Mouse (Mus musculus) frontal cortex, postnatal 10 days (tissue): ENCODE measurements around the gene Eef1g.
"Not testable (repeated sequence)": the region's sequence is repeated elsewhere in the genome, so short reads cannot be mapped to it uniquely, and the experiment has no call there.

Source experiments
- DNase-seq, 2 experiments: peaks; one replicate each; pipeline ENCODE4 v3.0.0; 2022; ENCODE audit warnings: low spot score in 2 of 2, mixed read lengths in 1 of 2

Eef1g gene

DNA sequence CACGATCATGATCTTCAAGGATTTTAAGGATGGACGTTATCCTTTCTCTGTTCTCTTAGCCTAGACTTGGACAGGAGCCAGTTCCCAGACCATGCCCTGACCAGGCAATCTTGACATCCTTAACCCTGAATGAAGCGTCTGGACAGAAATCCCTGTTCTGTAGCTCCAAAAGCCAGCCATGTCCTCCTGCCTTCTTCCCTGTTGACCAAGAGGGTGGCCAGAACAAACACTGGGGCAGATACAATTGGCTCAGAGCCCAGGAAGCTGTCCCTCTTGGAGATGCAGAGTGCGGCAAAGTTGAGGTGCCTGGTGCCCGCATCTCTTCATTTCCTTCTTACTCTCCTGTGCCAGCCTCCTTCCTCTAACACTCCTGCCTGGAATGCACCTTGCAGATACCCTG is 19.1 kb downstream of the Eef1g start:
- no peak for DNase-seq

DNA sequence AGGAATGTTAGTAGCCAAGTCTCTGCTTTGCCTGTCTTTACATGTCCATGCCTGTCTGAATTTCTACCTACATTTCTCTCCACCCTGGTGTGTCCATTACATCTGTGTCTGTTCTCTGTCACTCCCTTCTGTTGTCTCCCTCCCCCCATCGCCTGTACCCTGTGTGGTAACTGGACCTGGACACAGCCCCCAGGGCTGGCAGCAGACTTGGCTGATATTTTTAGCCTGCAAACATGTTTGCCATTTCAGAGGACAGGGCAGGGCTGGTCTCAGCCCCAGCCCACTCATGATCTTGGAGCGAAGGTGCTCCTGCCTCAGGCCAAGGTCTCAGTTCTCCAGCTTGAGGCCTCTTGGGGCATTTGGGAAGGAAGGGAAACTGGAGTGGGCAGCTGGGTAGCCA is 21.0 kb downstream of the Eef1g start:
- no peak for DNase-seq

DNA sequence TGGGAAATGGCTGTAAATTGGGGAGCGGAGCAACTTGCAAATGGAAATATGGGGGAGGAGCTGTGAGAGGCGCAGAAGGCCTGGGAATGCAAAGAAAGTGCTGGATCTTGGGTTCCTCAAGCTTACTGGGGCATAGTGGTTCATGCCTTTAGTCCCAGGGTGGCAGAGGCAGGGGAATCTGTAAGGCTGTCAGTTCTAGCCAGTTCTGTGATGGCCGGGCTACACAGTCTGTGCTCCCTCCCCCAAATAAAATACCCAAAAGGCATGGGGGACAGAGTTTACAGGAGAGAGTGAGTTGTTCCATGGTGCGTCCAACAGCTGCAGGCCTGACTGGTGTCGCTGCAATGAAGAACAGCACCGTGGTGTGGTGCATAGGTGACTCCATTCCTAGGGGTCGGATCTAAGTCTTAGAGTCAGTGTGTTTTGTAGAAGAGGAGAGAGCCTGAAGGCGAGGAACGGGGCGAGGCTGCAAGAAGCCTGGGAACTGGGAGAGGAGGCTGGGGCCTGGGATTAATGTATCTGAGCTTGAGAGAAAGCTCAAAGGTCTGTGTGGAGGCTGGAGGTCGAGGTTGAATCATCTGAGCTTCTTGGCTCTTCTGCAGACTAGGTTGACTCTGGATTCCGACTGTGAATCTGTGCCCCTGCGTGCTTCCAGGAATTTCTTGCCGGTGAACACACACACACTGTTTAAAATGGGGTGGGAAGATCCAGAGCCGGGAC is 21.7 kb downstream of the Eef1g start:
- DNase-seq = no peak

DNA sequence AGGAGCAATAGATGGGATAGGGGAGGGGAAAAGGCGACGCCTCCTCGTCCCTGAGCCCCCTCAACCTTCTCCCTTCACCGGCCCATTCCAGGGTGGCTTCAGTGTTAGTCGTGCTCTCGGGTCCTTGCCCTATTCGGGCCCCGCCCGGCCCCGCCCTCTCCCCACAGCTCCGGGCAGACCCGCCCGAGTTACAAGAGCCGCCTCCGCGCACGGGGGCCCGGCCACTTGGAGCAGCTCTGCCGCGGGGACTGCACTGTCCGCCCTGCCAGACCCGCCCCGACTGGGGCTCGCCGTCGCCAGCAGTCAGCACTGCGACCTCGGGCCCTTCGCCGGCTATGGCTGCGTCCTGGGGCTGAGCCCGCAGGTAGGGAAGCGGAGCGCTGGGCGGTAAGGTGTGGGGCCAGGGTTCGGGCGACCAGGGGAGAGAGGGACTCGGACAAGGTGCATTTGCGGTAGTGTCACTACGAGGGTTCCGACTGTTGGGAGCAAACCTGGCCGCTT is 22.3 kb downstream of the Eef1g start, which contains the start of gene Ahnak:
Ahnak (plus strand) TSS at position 219 of the 501 bp plus-strand sequence.
- no peak for DNase-seq

DNA sequence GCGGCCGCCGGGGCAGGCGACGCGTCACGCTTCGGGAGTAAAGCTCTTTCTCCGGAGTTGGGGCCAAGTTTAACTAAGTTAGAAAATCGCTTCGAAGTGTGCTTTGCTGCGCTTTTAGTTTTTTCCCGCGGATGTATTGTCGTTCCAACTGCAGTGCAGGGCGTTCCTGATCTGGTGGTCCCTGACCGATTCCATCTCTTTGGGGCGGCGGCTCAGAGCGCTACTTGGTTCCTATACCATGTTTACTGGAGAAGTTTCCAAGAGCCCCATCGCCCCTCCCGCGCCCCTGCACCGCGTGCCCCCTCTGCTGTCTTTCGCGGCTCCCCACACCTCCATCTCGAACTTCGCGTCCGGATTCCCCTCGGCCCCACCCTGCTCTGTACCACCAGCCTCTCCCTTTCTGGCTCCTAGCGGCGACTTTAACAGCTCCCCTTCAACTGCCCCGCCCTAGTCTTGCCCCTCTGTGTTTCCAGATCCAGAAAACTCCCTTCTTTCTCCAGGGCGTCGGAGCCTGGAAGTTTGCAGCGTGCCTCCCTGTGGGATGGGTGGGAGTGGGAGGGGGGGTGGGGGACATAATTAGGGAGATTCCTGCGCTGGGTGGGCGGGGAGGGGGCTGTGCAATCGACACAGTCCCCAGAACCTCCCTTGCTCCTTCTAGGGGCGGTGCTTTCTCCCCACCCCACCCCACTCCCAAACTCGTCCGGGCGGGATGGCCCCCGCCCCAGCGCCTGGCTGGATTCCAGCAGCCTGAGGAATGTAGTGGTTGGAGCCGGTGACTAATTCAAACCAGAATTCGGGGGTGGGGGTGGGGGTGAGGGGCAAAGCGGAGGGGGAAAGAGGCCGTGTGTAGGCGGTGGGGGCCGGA is 23.0 kb downstream of the Eef1g start:
- peak in 1 of 2 experiments; percentile 35 for DNase-seq

DNA sequence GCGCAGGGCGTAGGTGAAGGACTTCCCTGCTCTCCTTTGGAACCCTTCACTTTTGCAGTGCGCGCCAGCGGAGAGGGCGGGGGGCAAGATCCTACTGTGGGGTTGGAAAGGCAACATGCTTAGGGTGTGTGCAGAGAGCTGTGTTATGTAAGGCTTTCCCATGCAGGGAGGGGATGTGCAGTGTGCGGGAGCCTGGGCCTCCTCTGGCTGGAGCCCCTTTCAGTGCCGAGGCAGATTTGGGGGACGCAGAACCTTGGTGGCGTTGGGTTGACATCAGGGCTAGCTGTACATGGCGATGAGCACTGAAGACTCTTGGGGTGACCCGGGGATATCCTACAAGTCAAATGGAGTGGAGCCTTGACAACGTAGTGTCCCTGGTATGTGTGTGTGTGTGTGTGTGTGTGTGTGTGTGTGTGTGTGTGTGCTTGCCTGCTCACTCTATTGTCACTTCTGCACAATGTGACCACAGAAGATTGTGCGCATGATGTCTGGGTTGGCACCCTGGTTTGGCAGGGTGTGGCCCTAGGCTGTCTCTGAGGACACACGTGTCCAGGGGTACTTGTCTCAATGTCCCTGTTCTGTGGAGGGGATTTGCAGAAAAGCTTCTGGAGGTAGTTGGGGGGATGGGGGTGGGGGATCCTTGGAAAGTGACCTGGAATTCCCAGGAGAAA is 23.7 kb downstream of the Eef1g start:
- DNase-seq = no peak

DNA sequence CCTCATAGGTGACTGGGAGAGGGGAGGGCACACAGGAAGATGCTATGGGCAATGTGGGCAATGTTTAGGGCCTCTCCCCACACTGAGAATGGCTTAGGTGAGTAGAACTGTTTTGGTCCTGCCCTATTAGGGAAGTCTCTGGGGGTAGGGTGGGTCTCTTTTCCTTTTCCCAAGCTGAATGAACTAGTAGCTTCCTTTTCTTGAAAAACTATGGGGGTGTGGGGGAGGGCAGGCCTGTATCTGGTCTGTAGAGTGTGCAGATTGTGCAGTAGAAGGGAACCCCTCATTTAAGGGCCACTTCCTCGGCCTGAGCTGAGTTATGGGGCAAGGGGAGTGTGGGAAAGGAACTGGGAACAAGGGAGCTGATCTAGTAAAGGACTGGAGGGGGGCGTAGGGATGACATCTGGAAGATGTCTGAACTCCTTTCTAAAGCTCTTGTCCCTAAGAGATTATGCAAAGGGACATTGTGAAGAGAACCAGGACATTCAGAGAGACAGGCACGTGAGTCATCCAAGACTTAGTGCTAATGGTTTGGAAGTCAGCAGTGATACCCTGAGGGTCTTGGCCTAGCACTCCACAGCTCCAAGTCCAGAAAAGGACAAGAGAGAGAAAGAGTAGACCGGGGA is 24.5 kb downstream of the Eef1g start:
- DNase-seq = no peak

DNA sequence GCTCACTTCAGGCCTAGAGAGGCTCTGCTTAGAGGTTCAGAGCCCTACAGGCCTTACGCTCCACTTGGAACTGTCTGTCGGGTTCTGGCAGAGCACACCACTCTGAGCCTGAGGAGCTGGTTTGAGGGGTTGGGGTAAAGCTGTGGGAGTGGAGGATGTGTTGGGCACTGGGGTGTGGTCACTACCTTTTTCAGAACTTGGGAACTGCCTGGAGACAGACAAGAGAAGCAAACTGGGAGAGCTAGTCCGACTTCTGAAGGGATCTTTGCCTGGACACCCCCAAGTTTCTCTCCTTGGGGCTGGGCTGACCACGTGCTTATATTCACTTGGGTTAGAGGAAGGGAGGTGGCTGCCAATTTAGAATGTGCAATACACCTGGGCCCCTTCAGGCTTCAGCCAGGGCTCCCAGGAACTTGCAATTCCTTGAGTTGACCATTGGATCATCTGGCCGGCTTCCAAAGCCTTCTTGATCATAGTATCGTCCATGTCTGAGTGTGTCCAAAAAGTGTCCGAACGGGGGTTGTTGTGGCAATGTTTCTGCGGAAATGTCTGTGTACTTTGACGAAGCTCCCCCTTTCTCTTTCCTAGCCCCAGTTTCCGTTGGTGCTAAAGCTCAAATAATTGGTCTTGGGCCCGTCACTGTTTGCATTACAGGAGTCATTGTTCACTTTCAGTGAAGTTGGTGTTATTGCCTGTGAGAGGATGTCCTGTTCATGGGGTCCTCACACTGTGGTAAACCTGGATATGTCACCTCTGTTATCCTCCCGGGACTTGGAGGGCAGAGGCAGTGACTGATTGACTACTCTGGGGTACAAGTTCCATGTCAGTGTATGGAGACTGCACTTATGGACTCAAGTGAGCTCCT is 25.3 kb downstream of the Eef1g start:
- DNase-seq = no peak

DNA sequence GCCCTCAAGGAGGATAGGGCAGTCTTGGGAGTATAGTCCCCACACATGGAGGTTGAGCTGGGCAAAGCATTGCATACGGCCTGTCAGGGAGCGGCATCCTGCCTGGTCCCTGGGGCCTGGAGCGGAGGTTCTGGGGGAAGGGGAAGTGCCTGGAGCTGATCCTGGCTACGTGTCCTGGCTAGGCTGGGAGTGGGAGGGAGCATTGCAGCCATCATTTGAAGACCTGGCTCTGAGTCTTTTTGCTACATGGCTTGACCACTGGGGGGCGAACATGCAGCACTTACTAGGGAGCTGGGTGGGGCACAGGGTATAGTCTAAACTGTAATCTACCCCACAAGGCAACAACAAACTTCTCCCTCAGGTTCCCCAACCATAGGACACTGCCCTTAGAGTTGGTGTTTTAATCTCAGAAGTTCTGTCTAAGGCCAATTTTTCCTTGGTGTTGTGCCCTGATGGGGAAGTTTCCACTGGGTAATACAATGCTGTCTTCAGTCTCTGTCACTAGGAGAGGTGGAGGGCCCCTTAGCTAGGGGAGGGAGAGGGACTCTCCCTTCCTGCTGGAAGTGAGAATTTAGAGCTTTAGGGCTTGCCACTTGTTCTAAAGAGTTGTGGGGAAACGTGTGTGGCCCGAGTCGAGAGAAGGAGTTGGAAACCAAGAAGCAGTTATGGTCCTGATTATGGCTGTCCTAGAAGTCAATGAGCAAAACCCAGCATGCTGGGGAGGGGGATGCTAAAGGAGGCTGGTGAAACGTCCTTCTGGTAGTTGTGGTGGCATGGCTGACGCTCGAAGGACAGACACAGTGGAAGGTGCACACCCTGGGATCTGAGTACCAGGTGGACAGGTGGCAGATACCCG is 26.2 kb downstream of the Eef1g start:
- DNase-seq = peak; percentile 40 to 65

DNA sequence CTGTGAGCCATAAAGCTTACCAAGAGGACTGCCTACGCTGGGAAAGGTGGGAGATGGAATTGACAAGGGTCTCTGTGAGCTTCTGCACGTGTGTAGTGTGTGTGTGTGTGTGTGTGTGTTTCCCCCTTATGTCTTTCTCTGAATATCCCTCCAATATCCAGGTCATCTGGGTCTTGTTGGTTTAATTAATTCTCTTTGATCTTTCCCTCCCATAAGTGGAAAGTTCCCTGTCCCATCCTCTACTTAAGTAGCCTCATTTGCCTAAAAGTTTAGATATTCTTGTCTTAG is 26.7 kb downstream of the Eef1g start:
- DNase-seq = no peak

DNA sequence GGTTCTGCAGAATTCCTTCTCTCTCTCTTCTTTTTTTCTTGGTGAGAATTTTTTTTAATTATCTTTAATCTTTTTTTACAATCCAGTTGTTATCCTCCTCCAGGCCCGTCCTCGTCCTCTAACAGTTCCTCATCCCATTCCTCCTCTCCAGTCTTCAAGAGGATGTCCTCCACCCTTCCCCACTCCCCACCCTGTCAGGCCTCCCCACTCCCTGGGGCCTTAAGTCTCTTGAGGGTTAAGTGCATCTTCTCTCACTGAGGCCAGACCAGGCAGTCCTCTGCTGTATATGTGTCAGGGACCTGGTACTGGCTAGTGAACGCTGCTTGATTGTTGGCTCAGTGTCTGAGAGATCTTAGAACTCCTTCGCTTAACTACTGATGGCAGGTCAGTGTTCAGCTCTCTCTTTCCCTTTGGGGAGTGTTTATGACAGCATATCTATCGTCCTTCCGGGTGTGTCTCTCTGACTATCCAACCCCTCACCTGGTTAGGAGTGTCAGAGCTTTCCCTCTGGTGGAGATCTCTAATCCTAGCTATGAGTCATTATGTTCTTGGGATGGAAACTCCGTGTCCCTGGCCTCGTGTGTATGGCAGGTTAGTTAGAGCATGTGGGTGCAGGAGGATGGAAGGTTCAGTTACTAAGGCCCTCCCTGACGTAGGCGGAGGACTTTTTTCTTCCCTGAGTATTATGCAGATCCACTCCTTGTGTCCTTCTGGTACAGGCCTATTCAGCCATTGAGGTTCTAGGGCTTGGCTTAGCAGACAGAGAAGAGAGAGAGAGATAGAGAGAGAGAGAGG is 28.2 kb downstream of the Eef1g start:
- DNase-seq = no peak

DNA sequence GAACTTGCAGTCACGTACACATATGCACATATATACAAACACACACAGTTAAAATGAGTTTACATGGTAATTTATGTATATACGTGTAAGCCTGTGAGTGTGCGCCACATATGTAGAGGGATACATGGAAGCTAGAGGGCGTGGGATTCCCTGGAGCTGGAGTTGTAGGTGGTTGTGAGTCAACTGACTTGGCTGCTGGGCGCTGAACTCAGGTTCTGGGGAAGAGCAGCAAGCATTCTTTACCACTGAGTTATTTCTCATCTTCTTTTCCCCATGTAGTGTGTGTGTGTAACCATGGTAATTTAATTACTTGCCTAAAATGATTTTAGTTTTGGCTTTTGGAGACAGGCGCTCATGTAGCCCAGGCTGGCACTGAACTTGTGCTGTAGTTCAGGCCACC is 29.8 kb downstream of the Eef1g start:
- DNase-seq = no peak

DNA sequence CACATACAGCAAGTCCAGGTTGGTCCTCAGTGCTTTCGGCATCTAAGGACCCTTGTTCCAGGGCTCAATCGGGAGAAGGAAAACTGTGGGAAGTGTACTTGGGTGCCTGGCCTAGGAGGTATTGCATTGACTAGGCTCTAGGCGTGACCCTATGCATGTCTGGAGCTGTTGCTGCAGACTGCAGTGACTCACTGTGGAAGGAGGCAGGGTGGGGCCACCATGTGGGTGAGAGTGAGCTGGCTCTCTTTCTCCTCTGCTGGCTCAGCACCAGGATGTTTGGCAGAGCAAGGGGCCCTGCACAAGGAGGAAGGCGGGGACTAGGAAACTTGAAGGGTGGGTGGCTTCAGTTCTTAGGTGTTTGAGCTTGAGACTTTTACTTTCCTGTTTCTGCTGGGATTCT is 30.7 kb downstream of the Eef1g start:
- peak; percentile 40 to 43 for DNase-seq

DNA sequence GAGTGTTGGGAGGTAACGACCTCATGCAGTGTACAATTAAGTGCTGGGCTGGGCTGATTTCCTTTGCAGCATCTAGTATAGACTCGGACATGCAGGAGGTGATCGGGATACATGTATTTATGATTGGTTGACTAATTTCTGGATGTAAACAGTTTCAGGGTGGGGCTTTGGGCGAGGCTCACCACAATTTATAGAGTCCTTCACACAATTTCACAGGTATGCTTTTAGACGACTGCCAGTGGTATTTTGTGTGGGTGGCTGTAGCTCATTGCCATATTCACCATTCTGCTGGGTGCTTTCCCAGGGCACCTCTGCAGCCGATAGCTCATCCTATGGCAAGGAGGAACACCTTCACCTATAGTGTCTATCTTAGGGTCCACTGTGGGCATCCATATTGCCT is 31.7 kb downstream of the Eef1g start:
- no peak for DNase-seq

DNA sequence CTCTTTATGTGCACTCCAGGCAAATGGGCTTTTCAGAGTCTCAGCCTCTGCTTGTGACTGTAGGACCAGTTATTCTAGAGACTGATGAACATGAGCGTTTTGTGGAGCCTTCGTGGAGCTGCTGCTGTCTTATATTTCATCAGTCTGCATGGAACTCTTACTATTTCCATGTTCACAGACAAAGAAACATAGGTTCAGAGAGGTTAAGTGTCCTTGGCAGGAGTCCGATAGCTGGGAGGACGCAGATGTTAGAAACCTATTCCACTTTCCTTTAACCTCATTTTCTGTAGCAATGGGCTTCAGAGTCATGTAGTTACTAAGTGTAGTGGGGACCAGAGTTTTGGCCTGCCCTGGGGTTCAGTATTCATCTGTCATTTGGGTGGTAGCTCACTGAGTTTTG is 32.4 kb downstream of the Eef1g start:
- DNase-seq = no peak

DNA sequence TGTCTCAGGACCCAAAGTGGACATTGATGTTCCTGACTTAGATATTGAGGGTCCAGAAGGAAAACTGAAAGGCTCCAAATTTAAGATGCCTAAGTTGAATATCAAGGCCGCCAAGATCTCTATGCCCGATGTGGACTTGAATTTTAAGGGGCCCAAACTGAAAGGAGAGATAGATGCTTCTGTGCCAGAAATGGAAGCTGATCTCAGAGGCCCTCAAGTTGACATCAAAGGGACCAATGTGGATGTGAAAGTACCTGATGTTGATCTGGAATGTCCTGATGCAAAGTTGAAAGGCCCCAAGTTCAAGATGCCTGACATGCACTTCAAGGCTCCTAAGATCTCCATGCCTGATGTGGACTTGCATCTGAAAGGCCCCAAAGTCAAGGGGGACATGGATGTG is 40.1 kb downstream of the Eef1g start:
- not testable (repeated sequence) for DNase-seq

DNA sequence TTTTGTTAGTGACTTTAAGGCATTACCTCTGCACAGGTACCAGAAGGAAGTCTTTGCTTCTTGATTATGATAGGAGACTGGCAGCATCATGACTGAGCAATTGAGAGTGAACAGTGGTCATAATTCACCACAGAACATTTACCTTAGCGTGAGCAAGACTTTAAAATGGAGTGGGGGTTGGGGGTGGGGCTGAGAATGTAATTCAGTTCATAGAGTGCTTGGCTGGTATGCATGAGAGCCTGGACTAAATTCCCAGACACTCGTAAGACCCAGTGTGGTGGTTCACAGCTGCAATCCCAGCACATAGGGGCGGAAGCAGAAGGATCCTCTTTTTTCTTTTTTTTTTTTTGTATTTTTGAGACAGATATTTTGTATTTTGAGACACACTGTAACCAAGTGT is 52.5 kb downstream of the Eef1g start:
- DNase-seq = no peak

DNA sequence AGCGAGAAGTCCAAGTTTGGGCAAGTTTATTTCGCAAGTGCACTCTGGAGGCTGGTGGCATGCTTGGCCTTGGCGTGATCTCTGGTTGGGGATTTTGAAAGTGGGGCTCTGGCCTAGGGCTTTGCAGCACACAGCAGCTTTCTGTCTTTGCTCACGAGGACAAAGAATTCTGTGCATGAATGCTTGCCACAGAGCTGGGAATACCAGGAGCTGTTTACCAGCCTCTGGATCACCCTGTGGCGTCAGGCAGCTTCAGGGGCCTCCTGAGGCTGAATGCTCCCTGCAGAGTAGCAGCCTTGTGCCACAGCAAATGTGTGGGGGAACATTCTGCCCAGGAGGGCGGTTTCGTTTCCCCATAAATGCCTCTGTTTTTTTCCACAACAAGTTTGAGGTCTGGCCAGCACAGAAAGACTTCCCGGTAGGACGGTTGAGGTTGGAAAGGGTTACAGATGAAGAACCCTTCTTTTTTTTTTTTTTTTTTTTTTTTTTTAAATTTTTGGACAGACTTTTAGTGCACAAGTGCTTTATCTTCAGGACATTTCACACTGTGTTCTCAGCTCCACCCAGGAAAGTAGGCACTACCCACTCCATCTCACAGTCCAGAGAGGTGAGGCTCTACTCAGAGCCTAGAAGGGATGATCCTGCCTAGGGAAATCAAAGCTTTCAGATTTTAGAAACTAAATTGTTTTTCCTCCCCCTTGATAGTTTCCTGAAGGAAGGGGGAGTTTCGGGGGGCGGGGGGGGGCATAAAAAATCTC is 56.4 kb downstream of the Eef1g start:
- peak in 1 of 2 experiments; percentile 14 for DNase-seq
